22 mouse cellular contexts compared by ENCODE assay signal in genomic region chr10:39521327-39521726, GRCm38 (mm10).
DNase-seq lines count a peak whose midpoint lies in the region; ATAC-seq and TF ChIP-seq lines count a peak whose summit lies in the region.
"Had no signal": no experiment of that assay in that cellular context is flagged by ENCODE, and none has a peak within 500 bp of the region (broad histone marks: within the 10 kb centered on the region; RNA-seq: fewer than 3 reads in every experiment).

No protein-coding gene starts in this region.

- no peak for DNase-seq in heart, embryonic 10.5 days (ENCODE audit: low spot score)
- DNase-seq in layer of hippocampus, adult 2 months (ENCODE audit: low spot score in 2 of 2): no peak
- no peak for DNase-seq in layer of hippocampus, adult 11-12 months (ENCODE audit: low spot score)
- DNase-seq in neural tube, embryonic 11.5 days (ENCODE audit: low spot score): no peak
- DNase-seq in neural tube, embryonic 10.5 days (ENCODE audit: extremely low spot score, low spot score): no peak
- no peak for DNase-seq in stomach, postnatal 0 days (ENCODE audit: low spot score)
- DNase-seq: adrenal gland, adult 2 months; cerebellum, adult 9-11 months; gastrocnemius, adult 2 months; kidney, adult 18-20 months; kidney, postnatal 10 days; left cerebral cortex, postnatal 4 days; lung, adult 2 months; thymus, postnatal 25 days had no signal

- H3K9me3 ChIP-seq in heart, embryonic 14.5 days (ENCODE audit: control insufficient read depth, low read length): no peaks in the 10 kb centered on the region
- H3K9me3 ChIP-seq in heart, embryonic 10.5 days: no peaks in the 10 kb centered on the region
- no peaks in the 10 kb centered on the region for H3K9me3 ChIP-seq in neural tube, embryonic 11.5 days (ENCODE audit: control insufficient read depth, low read length)
- H3K9me3 ChIP-seq in stomach, postnatal 0 days (ENCODE audit: control insufficient read depth, low read length): no peaks in the 10 kb centered on the region
- H3K9me3 ChIP-seq: embryonic facial prominence, embryonic 13.5 days; heart, embryonic 15.5 days; hindbrain, embryonic 10.5 days; neural tube, embryonic 12.5 days had no signal

- TF ChIP-seq EP300 in stomach, postnatal 0 days (optimal IDR thresholded peaks at IDR 0.05): no peak

- no peak overlapping the region for H3K4me3 ChIP-seq in heart, embryonic 14.5 days (ENCODE audit: control insufficient read depth in 1 of 2, insufficient read depth in 1 of 2, low read depth in 1 of 2, low read length in 2 of 2)
- no peak overlapping the region for H3K4me3 ChIP-seq in heart, embryonic 10.5 days
- no peak overlapping the region for H3K4me3 ChIP-seq in layer of hippocampus, adult 2 months
- no peak overlapping the region for H3K4me3 ChIP-seq in neural tube, embryonic 11.5 days (ENCODE audit: low read depth, low read length)
- no peak overlapping the region for H3K4me3 ChIP-seq in stomach, postnatal 0 days (ENCODE audit: low read depth, low read length)
- H3K4me3 ChIP-seq: embryonic facial prominence, embryonic 13.5 days; gastrocnemius, adult 2 months; heart, embryonic 15.5 days; hindbrain, embryonic 10.5 days; left cerebral cortex, adult 2 months; neural tube, embryonic 12.5 days had no signal

- peaks cover 15% of the 10 kb centered on the region for H3K36me3 ChIP-seq in heart, embryonic 14.5 days (ENCODE audit: control insufficient read depth, insufficient read depth, low read length)
- H3K36me3 ChIP-seq in heart, embryonic 10.5 days: peaks cover 22% of the 10 kb centered on the region
- no peaks in the 10 kb centered on the region for H3K36me3 ChIP-seq in neural tube, embryonic 11.5 days (ENCODE audit: control insufficient read depth, insufficient read depth, low read length)
- H3K36me3 ChIP-seq in stomach, postnatal 0 days (ENCODE audit: control insufficient read depth, insufficient read depth, low read length): no peaks in the 10 kb centered on the region

- 75% methylated on average over 1 of the region's 1 CpGs for WGBS in heart, embryonic 14.5 days
- WGBS in heart, embryonic 10.5 days: 78% methylated on average over 1 of the region's 1 CpGs
- WGBS in neural tube, embryonic 11.5 days: 88% methylated on average over 1 of the region's 1 CpGs
- WGBS in stomach, postnatal 0 days: 46% methylated on average over 1 of the region's 1 CpGs

- no peak overlapping the region for H3K4me2 ChIP-seq in heart, embryonic 14.5 days (ENCODE audit: low read length)
- no peak overlapping the region for H3K4me2 ChIP-seq in neural tube, embryonic 11.5 days (ENCODE audit: low read depth)
- H3K4me2 ChIP-seq in stomach, postnatal 0 days (replicated peaks; ENCODE audit: low read depth): no peak overlapping the region
- H3K4me2 ChIP-seq: embryonic facial prominence, embryonic 13.5 days; heart, embryonic 15.5 days; liver, embryonic 11.5 days; neural tube, embryonic 12.5 days had no signal

- no peak overlapping the region for H3K27ac ChIP-seq in heart, embryonic 14.5 days (replicated peaks in 1 of 2; ENCODE audit: control insufficient read depth in 1 of 2, insufficient read depth in 1 of 2, low read depth in 2 of 2, low read length in 2 of 2)
- no peak overlapping the region for H3K27ac ChIP-seq in heart, embryonic 10.5 days
- H3K27ac ChIP-seq in layer of hippocampus, adult 2 months: peak overlapping the region; percentile 69; the same call in 1 of the 2 replicates
- H3K27ac ChIP-seq in neural tube, embryonic 11.5 days (ENCODE audit: low read depth, low read length): no peak overlapping the region
- no peak overlapping the region for H3K27ac ChIP-seq in stomach, postnatal 0 days (replicated peaks)
- H3K27ac ChIP-seq: embryonic facial prominence, embryonic 13.5 days; gastrocnemius, adult 2 months; heart, embryonic 15.5 days; left cerebral cortex, adult 2 months; neural tube, embryonic 12.5 days had no signal

- peaks cover 13 to 40% of the 10 kb centered on the region in 2 experiments for H3K4me1 ChIP-seq in heart, embryonic 14.5 days (ENCODE audit: control insufficient read depth in 2 of 2, insufficient read depth in 2 of 2, low read length in 2 of 2)
- H3K4me1 ChIP-seq in heart, embryonic 10.5 days: peaks cover 54% of the 10 kb centered on the region
- peaks cover 14% of the 10 kb centered on the region for H3K4me1 ChIP-seq in neural tube, embryonic 11.5 days (ENCODE audit: control insufficient read depth, insufficient read depth, low read length)
- no peaks in the 10 kb centered on the region for H3K4me1 ChIP-seq in stomach, postnatal 0 days (replicated peaks; ENCODE audit: control insufficient read depth, insufficient read depth)

- no peaks in the 10 kb centered on the region for H3K27me3 ChIP-seq in heart, embryonic 14.5 days (ENCODE audit: control insufficient read depth, insufficient read depth, low read length)
- no peaks in the 10 kb centered on the region for H3K27me3 ChIP-seq in heart, embryonic 10.5 days (ENCODE audit: insufficient read depth, poor library complexity, severe bottlenecking)
- no peaks in the 10 kb centered on the region for H3K27me3 ChIP-seq in neural tube, embryonic 11.5 days (ENCODE audit: control insufficient read depth, insufficient read depth, low read length)
- no peaks in the 10 kb centered on the region for H3K27me3 ChIP-seq in stomach, postnatal 0 days (ENCODE audit: control insufficient read depth, insufficient read depth, low read length)
- H3K27me3 ChIP-seq: embryonic facial prominence, embryonic 13.5 days; heart, embryonic 15.5 days; neural tube, embryonic 12.5 days had no signal

- ATAC-seq in heart, embryonic 14.5 days (ENCODE audit: insufficient number of reproducible peaks, insufficient read depth, low FRiP score, low read depth): 0 out of 2 replicates have a peak, but pooled peaks have one; percentile 6
- ATAC-seq in neural tube, embryonic 11.5 days (ENCODE audit: insufficient read depth, low FRiP score, low TSS enrichment): 0 out of 2 replicates have a peak, but pooled peaks have one; percentile 32
- ATAC-seq in stomach, postnatal 0 days (ENCODE audit: low FRiP score, low TSS enrichment): no peak
- no peak for ATAC-seq in erythroid progenitor cell, adult 5-6 weeks (replicated peaks; ENCODE audit: low FRiP score, poor library complexity, severe bottlenecking)

- TF ChIP-seq CTCF in layer of hippocampus, adult 2 months (conservative IDR thresholded peaks at IDR 0.05): no peak
- peak; percentile 16; the same call in 1 of the 2 replicates for TF ChIP-seq CTCF in stomach, postnatal 0 days (IDR thresholded peaks at IDR 0.05; ENCODE audit: low read depth)

- no peak overlapping the region for H3K9ac ChIP-seq in heart, embryonic 14.5 days (ENCODE audit: low read length)
- no peak overlapping the region for H3K9ac ChIP-seq in neural tube, embryonic 11.5 days (ENCODE audit: low read length)
- no peak overlapping the region for H3K9ac ChIP-seq in stomach, postnatal 0 days (ENCODE audit: low read length)
- H3K9ac ChIP-seq: embryonic facial prominence, embryonic 13.5 days; heart, embryonic 15.5 days; neural tube, embryonic 12.5 days had no signal

Comparison
In these comparisons a context has a peak if more than half of its experiments do, and no peak if none do; other contexts are left out.
1. ATAC-seq: peak in heart, embryonic 14.5 days (single experiment) and neural tube, embryonic 11.5 days (single experiment); none in stomach, postnatal 0 days (single experiment) and erythroid progenitor cell, adult 5-6 weeks (single experiment).